Mouse (Mus musculus): ENCODE measurements around the gene Gpsm1.

Gene Gpsm1

GRCm38 (mm10) chr2:26338302-26339203 lies 23.2 kb downstream of the Gpsm1 start:
- in situ Hi-C loops (cut with MboI, MseI), result no loop called here

GRCm38 (mm10) chr2:26339204-26339551 lies 23.9 kb downstream of the Gpsm1 start:
- in situ Hi-C loops (cut with MboI, MseI), result no loop called here

- in situ Hi-C loops (cut with MboI, MseI), result no loop called here
Observed at GRCm38 (mm10) chr2:26341510-26341981, 26.2 kb downstream of the Gpsm1 start.

- in situ Hi-C loops (cut with MboI, MseI), result no loop called here
Observed at GRCm38 (mm10) chr2:26342044-26342443, 26.7 kb downstream of the Gpsm1 start.

- in situ Hi-C loops (cut with MboI, MseI), result no loop called here
Observed at GRCm38 (mm10) chr2:26342609-26343490, 27.5 kb downstream of the Gpsm1 start.

GRCm38 (mm10) chr2:26348241-26348640 lies 32.9 kb downstream of the Gpsm1 start:
- in situ Hi-C loops (cut with MboI, MseI), result no loop called here

- in situ Hi-C loops (cut with MboI, MseI), result no loop called here
Observed at GRCm38 (mm10) chr2:26351358-26352290, 36.3 kb downstream of the Gpsm1 start, which contains the start of gene Dnlz. Gene Dnlz (minus strand): TSS chr2:26352110.

GRCm38 (mm10) chr2:26352291-26352910 lies 37.1 kb downstream of the Gpsm1 start:
- in situ Hi-C loops (cut with MboI, MseI), result no loop called here

GRCm38 (mm10) chr2:26353066-26353980 lies 38.0 kb downstream of the Gpsm1 start:
- in situ Hi-C loops (cut with MboI, MseI), result no loop called here

GRCm38 (mm10) chr2:26354401-26354800 lies 39.1 kb downstream of the Gpsm1 start:
- in situ Hi-C loops (cut with MboI, MseI), result no loop called here

GRCm38 (mm10) chr2:26356231-26356630 lies 40.9 kb downstream of the Gpsm1 start:
- in situ Hi-C loops (cut with MboI, MseI), result no loop called here

- in situ Hi-C loops (cut with MboI, MseI), result no loop called here
Observed at GRCm38 (mm10) chr2:26356678-26357077, 41.4 kb downstream of the Gpsm1 start.

GRCm38 (mm10) chr2:26357484-26357883 lies 42.2 kb downstream of the Gpsm1 start:
- in situ Hi-C loops (cut with MboI, MseI), result no loop called here

- in situ Hi-C loops (cut with MboI, MseI), result no loop called here
Observed at GRCm38 (mm10) chr2:26358667-26359320, 43.5 kb downstream of the Gpsm1 start.

GRCm38 (mm10) chr2:26359983-26360382 lies 44.7 kb downstream of the Gpsm1 start:
- in situ Hi-C loops (cut with MboI, MseI), result no loop called here

GRCm38 (mm10) chr2:26360772-26361171 lies 45.5 kb downstream of the Gpsm1 start, which contains the start of gene Card9:
Gene Card9 (minus strand): TSS chr2:26360918.
- in situ Hi-C loops (cut with MboI, MseI), result no loop called here

- in situ Hi-C loops (cut with MboI, MseI), result no loop called here
Observed at GRCm38 (mm10) chr2:26362991-26363390, 47.7 kb downstream of the Gpsm1 start.

- in situ Hi-C loops (cut with MboI, MseI), result no loop called here
Observed at GRCm38 (mm10) chr2:26363481-26363880, 48.2 kb downstream of the Gpsm1 start.

Measured in T-helper 17 cell (primary cell).